Mouse (Mus musculus): ENCODE measurements around the gene Mybpc3. TPM values are rescaled to one million over a fixed set of nuclear protein-coding genes. Genes with fewer than 3 reads are reported as not detected.

Gene Mybpc3
- polyA plus RNA-seq, 1 experiment from 2014 or later: 0.44 TPM

GRCm38 (mm10) chr2:91179825-91180224 is 61.9 kb downstream of the Mybpc3 start:
- Histone ChIP-seq H3K9ac (replicated peaks; ENCODE audit: low read length) (no peak overlapping the region), H3K27me3 (ENCODE audit: insufficient read depth, low read length) (no peaks in the 10 kb centered on the region), H3K27ac (ENCODE audit: low read length) (no peak overlapping the region), H3K36me3 (ENCODE audit: insufficient read depth, low read length) (0 out of 2 replicates have a peak, but pooled peaks cover 4% of the 10 kb centered on the region), H3K4me1 (ENCODE audit: insufficient read depth, low read length) (peaks cover 6% of the 10 kb centered on the region), H3K9me3 (ENCODE audit: low read length) (no peaks in the 10 kb centered on the region), H3K4me2 (replicated peaks; ENCODE audit: low read depth, low read length) (no peak overlapping the region), H3K4me3 (ENCODE audit: low read length) (no peak overlapping the region)
- WGBS: 47% methylated on average over 4 of the region's 4 CpGs
- no peak for ATAC-seq (ENCODE audit: low FRiP score, low TSS enrichment)

- WGBS: 76% methylated on average over 5 of the region's 5 CpGs
- Histone ChIP-seq H3K9me3 (ENCODE audit: low read length) (no peaks in the 10 kb centered on the region), H3K4me2 (replicated peaks; ENCODE audit: low read depth, low read length) (no peak overlapping the region), H3K27ac (ENCODE audit: low read length) (no peak overlapping the region), H3K9ac (replicated peaks; ENCODE audit: low read length) (no peak overlapping the region), H3K36me3 (ENCODE audit: insufficient read depth, low read length) (0 out of 2 replicates have a peak, but pooled peaks cover 4% of the 10 kb centered on the region), H3K4me3 (ENCODE audit: low read length) (no peak overlapping the region), H3K27me3 (ENCODE audit: insufficient read depth, low read length) (no peaks in the 10 kb centered on the region), H3K4me1 (ENCODE audit: insufficient read depth, low read length) (peaks cover 6% of the 10 kb centered on the region)
- ATAC-seq (ENCODE audit: low FRiP score, low TSS enrichment): no peak
Observed at GRCm38 (mm10) chr2:91180706-91181105, 62.8 kb downstream of the Mybpc3 start.

GRCm38 (mm10) chr2:91182016-91182404 is 64.1 kb downstream of the Mybpc3 start:
- peaks cover 6% of the 10 kb centered on the region for H3K4me1 ChIP-seq (ENCODE audit: insufficient read depth, low read length)
- no peaks in the 10 kb centered on the region for H3K27me3 ChIP-seq (ENCODE audit: insufficient read depth, low read length)
- H3K9me3 ChIP-seq (ENCODE audit: low read length): no peaks in the 10 kb centered on the region
- peak overlapping the region; percentile 94 for H3K4me3 ChIP-seq (ENCODE audit: low read length)
- no peak overlapping the region for H3K27ac ChIP-seq (ENCODE audit: low read length)
- WGBS: 12% methylated on average over 8 of the region's 8 CpGs
- peak overlapping the region; percentile 80 for H3K9ac ChIP-seq (replicated peaks; ENCODE audit: low read length)
- H3K36me3 ChIP-seq (ENCODE audit: insufficient read depth, low read length): no peaks in the 10 kb centered on the region
- ATAC-seq (ENCODE audit: low FRiP score, low TSS enrichment): no peak
- peak overlapping the region; percentile 89 for H3K4me2 ChIP-seq (replicated peaks; ENCODE audit: low read depth, low read length)

- H3K9me3 ChIP-seq (ENCODE audit: low read length): no peaks in the 10 kb centered on the region
- H3K4me1 ChIP-seq (ENCODE audit: insufficient read depth, low read length): peaks cover 6% of the 10 kb centered on the region
- no peaks in the 10 kb centered on the region for H3K27me3 ChIP-seq (ENCODE audit: insufficient read depth, low read length)
- H3K36me3 ChIP-seq (ENCODE audit: insufficient read depth, low read length): no peaks in the 10 kb centered on the region
- H3K4me3 ChIP-seq (ENCODE audit: low read length): peak overlapping the region; percentile 94
- peak overlapping the region; percentile 63 for H3K27ac ChIP-seq (ENCODE audit: low read length)
- H3K9ac ChIP-seq (replicated peaks; ENCODE audit: low read length): peak overlapping the region; percentile 80
- peak; percentile 97 for ATAC-seq (ENCODE audit: low FRiP score, low TSS enrichment)
- WGBS: under 1% methylated on average over 73 of the region's 81 CpGs
- peak overlapping the region; percentile 89 for H3K4me2 ChIP-seq (replicated peaks; ENCODE audit: low read depth, low read length)
Observed at GRCm38 (mm10) chr2:91182405-91183147, 64.6 kb downstream of the Mybpc3 start.

- no peaks in the 10 kb centered on the region for H3K36me3 ChIP-seq (ENCODE audit: insufficient read depth, low read length)
- WGBS: 0% methylated on average over 9 of the region's 9 CpGs
- peak; percentile 97 for ATAC-seq (ENCODE audit: low FRiP score, low TSS enrichment)
- H3K4me1 ChIP-seq (ENCODE audit: insufficient read depth, low read length): peaks cover 6% of the 10 kb centered on the region
- H3K9me3 ChIP-seq (ENCODE audit: low read length): no peaks in the 10 kb centered on the region
- H3K27ac ChIP-seq (ENCODE audit: low read length): peak overlapping the region; percentile 63; the same call in 1 of the 2 replicates
- peak overlapping the region; percentile 80 for H3K9ac ChIP-seq (replicated peaks; ENCODE audit: low read length)
- H3K27me3 ChIP-seq (ENCODE audit: insufficient read depth, low read length): no peaks in the 10 kb centered on the region
- H3K4me3 ChIP-seq (ENCODE audit: low read length): peak overlapping the region; percentile 94
- peak overlapping the region; percentile 89 for H3K4me2 ChIP-seq (replicated peaks; ENCODE audit: low read depth, low read length)
Observed at GRCm38 (mm10) chr2:91183148-91183513, 65.2 kb downstream of the Mybpc3 start.

- Histone ChIP-seq H3K27me3 (ENCODE audit: insufficient read depth, low read length) (no peaks in the 10 kb centered on the region), H3K9ac (replicated peaks; ENCODE audit: low read length) (peak within 1 kb of the TSS; percentile 80), H3K9me3 (ENCODE audit: low read length) (no peaks in the 10 kb centered on the region), H3K36me3 (ENCODE audit: insufficient read depth, low read length) (no peaks in the 10 kb centered on the region), H3K27ac (ENCODE audit: low read length) (peak within 1 kb of the TSS; percentile 63), H3K4me3 (ENCODE audit: low read length) (peak within 1 kb of the TSS; percentile 94), H3K4me1 (ENCODE audit: insufficient read depth, low read length) (peaks cover 6% of the 10 kb centered on the region), H3K4me2 (replicated peaks; ENCODE audit: low read depth, low read length) (peak within 1 kb of the TSS; percentile 89)
- ATAC-seq (ENCODE audit: low FRiP score, low TSS enrichment): no peak
- WGBS: 62% methylated on average over 15 of the region's 15 CpGs
Observed at GRCm38 (mm10) chr2:91183711-91184405, 65.9 kb downstream of the Mybpc3 start, which contains the start of gene Madd. Gene Madd (minus strand): TSS chr2:91183837.

Other genes with a start within 250 kb of the Mybpc3 start
- gene C1qtnf4, start 232.3 kb upstream of the Mybpc3 start, polyA plus RNA-seq (2015; fragmentation: Nextera tagmentation; extraction: Ambion mirVana): 6.5 and 7.0 TPM in 2 replicates
- gene Kbtbd4, start 213.4 kb upstream of the Mybpc3 start, polyA plus RNA-seq (2015; fragmentation: Nextera tagmentation; extraction: Ambion mirVana): 46.8 and 50.2 TPM in 2 replicates
- gene Ndufs3, start 213.3 kb upstream of the Mybpc3 start, polyA plus RNA-seq (2015; fragmentation: Nextera tagmentation; extraction: Ambion mirVana): 246 and 251 TPM in 2 replicates
- 107 and 109 TPM in 2 replicates for gene Celf1, start 177.8 kb upstream of the Mybpc3 start, polyA plus RNA-seq (2015; fragmentation: Nextera tagmentation; extraction: Ambion mirVana)
- gene Rapsn, start 82.5 kb upstream of the Mybpc3 start, polyA plus RNA-seq (2015; fragmentation: Nextera tagmentation; extraction: Ambion mirVana): 2.4 and 3.0 TPM in 2 replicates
- 357 and 361 TPM in 2 replicates for gene Psmc3, start 64.1 kb upstream of the Mybpc3 start, polyA plus RNA-seq (2015; fragmentation: Nextera tagmentation; extraction: Ambion mirVana)
- gene Slc39a13, start 47.7 kb upstream of the Mybpc3 start, polyA plus RNA-seq (2015; fragmentation: Nextera tagmentation; extraction: Ambion mirVana): 44.6 and 57.9 TPM in 2 replicates
- 3.3 and 4.2 TPM in 2 replicates for gene Spi1, start 35.8 kb upstream of the Mybpc3 start, polyA plus RNA-seq (2015; fragmentation: Nextera tagmentation; extraction: Ambion mirVana)
- 9.9 and 10.5 TPM in 2 replicates for gene Madd, start 65.7 kb downstream of the Mybpc3 start, polyA plus RNA-seq (2015; fragmentation: Nextera tagmentation; extraction: Ambion mirVana)
- gene Nr1h3, start 84.7 kb downstream of the Mybpc3 start, polyA plus RNA-seq (2015; fragmentation: Nextera tagmentation; extraction: Ambion mirVana): 3.5 and 4.6 TPM in 2 replicates
- gene Acp2, start 84.7 kb downstream of the Mybpc3 start, polyA plus RNA-seq (2015; fragmentation: Nextera tagmentation; extraction: Ambion mirVana): 28.8 and 29.7 TPM in 2 replicates
- 16.2 and 20.6 TPM in 2 replicates for gene Ddb2, start 118.8 kb downstream of the Mybpc3 start, polyA plus RNA-seq (2015; fragmentation: Nextera tagmentation; extraction: Ambion mirVana)
- 47.7 and 49.6 TPM in 2 replicates for gene Pacsin3, start 137.8 kb downstream of the Mybpc3 start, polyA plus RNA-seq (2015; fragmentation: Nextera tagmentation; extraction: Ambion mirVana)
- gene Arfgap2, start 146.8 kb downstream of the Mybpc3 start, polyA plus RNA-seq (2015; fragmentation: Nextera tagmentation; extraction: Ambion mirVana): 92.9 and 96.5 TPM in 2 replicates